Mouse (Mus musculus): ENCODE measurements around the gene Cenpe. TPM values are rescaled to one million over a fixed set of nuclear protein-coding genes. Genes with fewer than 3 reads are reported as not detected.

Cenpe gene
- total and polyA plus RNA-seq, 2 experiments from 2014 or later = 1.5 to 1.7 TPM

DNA sequence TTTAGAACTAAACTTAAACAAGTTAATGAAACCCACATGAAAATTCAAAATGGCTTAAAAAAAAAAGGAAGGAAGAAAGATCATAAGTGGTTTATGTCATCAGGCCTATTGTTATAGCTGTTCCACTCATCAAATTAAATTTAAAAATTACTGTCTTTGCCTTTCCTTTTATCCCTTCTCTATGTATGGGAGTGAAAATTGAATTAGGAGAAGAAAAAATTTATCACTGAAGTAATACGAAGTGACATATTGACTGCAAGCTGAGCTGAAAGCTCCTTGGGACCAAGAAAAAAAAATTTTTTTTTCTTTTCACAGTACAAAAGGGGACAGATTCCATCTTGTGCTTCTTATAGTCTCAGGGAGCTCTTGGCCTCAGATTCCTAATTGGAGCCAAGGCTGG, 83.2 kb downstream of the Cenpe start:
- no peaks in the 10 kb centered on the region for H3K27me3 ChIP-seq (ENCODE audit: insufficient read depth, low read length)
- no peak overlapping the region for H3K4me3 ChIP-seq (ENCODE audit: low read depth, low read length)
- DNase-seq (ENCODE audit: low spot score) = no peak
- no peak for TF ChIP-seq CTCF (IDR thresholded peaks at IDR 0.05)
- no peak for ATAC-seq (ENCODE audit: low FRiP score)
- no peak overlapping the region for H3K4me2 ChIP-seq (ENCODE audit: low read depth, low read length, poor library complexity, severe bottlenecking)
- no peaks in the 10 kb centered on the region for H3K4me1 ChIP-seq (ENCODE audit: insufficient read depth, low read length)
- WGBS = 68% methylated on average over 1 of the region's 1 CpGs
- no peaks in the 10 kb centered on the region for H3K36me3 ChIP-seq (ENCODE audit: insufficient read depth, low read length)
- no peak overlapping the region for H3K9ac ChIP-seq (replicated peaks; ENCODE audit: low read length, poor library complexity, severe bottlenecking)
- no peak overlapping the region for H3K27ac ChIP-seq (ENCODE audit: low read depth, low read length)
- no peaks in the 10 kb centered on the region for H3K9me3 ChIP-seq (ENCODE audit: low read length)

DNA sequence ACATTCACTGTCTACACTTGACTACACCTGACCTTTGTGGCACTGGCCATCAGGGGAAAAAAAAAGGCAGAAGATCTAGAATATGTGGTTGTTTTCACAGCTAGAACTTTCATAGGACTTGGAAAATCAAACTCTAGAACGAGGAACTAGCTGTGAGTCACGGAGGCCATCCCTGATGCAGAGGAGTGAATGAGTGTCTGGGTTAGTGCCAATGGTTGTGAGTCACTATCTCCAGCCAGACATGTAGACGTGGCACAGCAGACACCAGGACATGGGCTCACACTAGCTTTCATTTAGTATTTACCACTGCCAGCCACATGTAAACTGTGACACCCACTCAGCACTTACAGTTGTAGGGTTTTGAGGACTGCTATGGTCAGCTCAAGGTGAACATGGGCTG, 86.2 kb downstream of the Cenpe start:
- Histone ChIP-seq H3K4me3 (ENCODE audit: low read depth, low read length) (no peak overlapping the region), H3K9me3 (ENCODE audit: low read length) (no peaks in the 10 kb centered on the region), H3K27ac (ENCODE audit: low read depth, low read length) (no peak overlapping the region), H3K27me3 (ENCODE audit: insufficient read depth, low read length) (no peaks in the 10 kb centered on the region), H3K4me2 (ENCODE audit: low read depth, low read length, poor library complexity, severe bottlenecking) (no peak overlapping the region), H3K36me3 (ENCODE audit: insufficient read depth, low read length) (no peaks in the 10 kb centered on the region), H3K9ac (replicated peaks; ENCODE audit: low read length, poor library complexity, severe bottlenecking) (no peak overlapping the region), H3K4me1 (ENCODE audit: insufficient read depth, low read length) (no peaks in the 10 kb centered on the region)
- no peak for TF ChIP-seq CTCF (IDR thresholded peaks at IDR 0.05)
- DNase-seq (ENCODE audit: low spot score) (no peak), ATAC-seq (ENCODE audit: low FRiP score) (no peak)
- WGBS = 92% methylated on average over 3 of the region's 3 CpGs

GRCm38 (mm10) chr3:135300081-135300480, 87.7 kb downstream of the Cenpe start:
- 56% methylated on average over 6 of the region's 6 CpGs for WGBS
- no peaks in the 10 kb centered on the region for H3K4me1 ChIP-seq (ENCODE audit: insufficient read depth, low read length)
- no peak for TF ChIP-seq CTCF (IDR thresholded peaks at IDR 0.05)
- no peak overlapping the region for H3K27ac ChIP-seq (ENCODE audit: low read depth, low read length)
- H3K9ac ChIP-seq (replicated peaks; ENCODE audit: low read length, poor library complexity, severe bottlenecking) = no peak overlapping the region
- H3K27me3 ChIP-seq (ENCODE audit: insufficient read depth, low read length) = no peaks in the 10 kb centered on the region
- no peak overlapping the region for H3K4me2 ChIP-seq (ENCODE audit: low read depth, low read length, poor library complexity, severe bottlenecking)
- H3K36me3 ChIP-seq (ENCODE audit: insufficient read depth, low read length) = no peaks in the 10 kb centered on the region
- H3K4me3 ChIP-seq (ENCODE audit: low read depth, low read length) = no peak overlapping the region
- DNase-seq (ENCODE audit: low spot score) (peak; percentile 12), ATAC-seq (ENCODE audit: low FRiP score) (no peak)
- no peaks in the 10 kb centered on the region for H3K9me3 ChIP-seq (ENCODE audit: low read length)

DNA sequence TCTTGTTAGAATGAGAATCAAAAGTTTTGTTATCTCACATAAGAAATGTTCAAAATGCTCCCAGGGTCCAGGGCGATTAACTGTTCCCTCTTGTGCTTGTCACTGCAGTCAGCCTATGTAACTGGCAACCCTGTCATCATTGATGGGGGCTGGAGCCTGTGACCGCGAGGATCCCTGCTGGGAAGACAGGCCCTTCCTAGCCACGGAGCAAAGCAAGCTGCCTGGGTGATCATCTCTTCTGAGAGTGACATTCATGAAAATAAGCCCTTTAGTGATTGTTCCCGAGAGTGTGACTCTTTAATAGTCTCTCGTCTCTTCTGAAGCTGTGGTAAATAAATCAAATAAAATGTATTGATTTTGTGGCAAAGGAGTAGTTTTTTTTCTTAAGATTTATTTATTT, 91.7 kb downstream of the Cenpe start:
- Histone ChIP-seq H3K36me3 (ENCODE audit: insufficient read depth, low read length) (no peaks in the 10 kb centered on the region), H3K4me1 (ENCODE audit: insufficient read depth, low read length) (no peaks in the 10 kb centered on the region), H3K27me3 (ENCODE audit: insufficient read depth, low read length) (no peaks in the 10 kb centered on the region), H3K27ac (ENCODE audit: low read depth, low read length) (no peak overlapping the region), H3K9ac (replicated peaks; ENCODE audit: low read length, poor library complexity, severe bottlenecking) (no peak overlapping the region), H3K9me3 (ENCODE audit: low read length) (no peaks in the 10 kb centered on the region), H3K4me3 (ENCODE audit: low read depth, low read length) (no peak overlapping the region), H3K4me2 (ENCODE audit: low read depth, low read length, poor library complexity, severe bottlenecking) (no peak overlapping the region)
- peak; percentile 6 for DNase-seq (ENCODE audit: low spot score)
- WGBS = 24% methylated on average over 6 of the region's 6 CpGs
- ATAC-seq (ENCODE audit: low FRiP score) = no peak
- TF ChIP-seq CTCF (IDR thresholded peaks at IDR 0.05) = no peak

DNA sequence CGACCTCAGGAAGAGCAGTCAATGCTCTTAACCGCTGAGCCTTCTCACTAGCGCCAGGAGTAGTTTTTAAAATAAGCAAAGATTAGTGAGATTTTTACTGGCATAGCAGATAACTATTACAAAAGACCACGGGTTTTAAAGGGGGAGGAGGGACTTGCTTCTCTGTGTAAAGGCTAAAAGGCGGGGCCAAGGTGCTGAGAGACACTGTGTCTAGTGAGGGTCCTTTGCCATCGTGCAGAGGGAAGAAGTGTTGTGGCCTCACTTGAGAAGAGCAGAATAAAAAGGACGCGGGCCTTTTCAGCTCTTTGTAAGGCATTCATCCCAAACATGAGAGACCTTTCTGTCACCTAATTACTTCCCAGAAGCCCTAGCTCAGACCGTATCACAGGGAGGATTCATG, 92.2 kb downstream of the Cenpe start:
- TF ChIP-seq CTCF (IDR thresholded peaks at IDR 0.05) = no peak
- Histone ChIP-seq H3K9me3 (ENCODE audit: low read length) (no peaks in the 10 kb centered on the region), H3K27ac (ENCODE audit: low read depth, low read length) (no peak overlapping the region), H3K4me1 (ENCODE audit: insufficient read depth, low read length) (no peaks in the 10 kb centered on the region), H3K27me3 (ENCODE audit: insufficient read depth, low read length) (no peaks in the 10 kb centered on the region), H3K36me3 (ENCODE audit: insufficient read depth, low read length) (no peaks in the 10 kb centered on the region), H3K9ac (replicated peaks; ENCODE audit: low read length, poor library complexity, severe bottlenecking) (no peak overlapping the region), H3K4me2 (ENCODE audit: low read depth, low read length, poor library complexity, severe bottlenecking) (no peak overlapping the region), H3K4me3 (ENCODE audit: low read depth, low read length) (no peak overlapping the region)
- 15% methylated on average over 9 of the region's 9 CpGs for WGBS
- DNase-seq (ENCODE audit: low spot score) (no peak), ATAC-seq (ENCODE audit: low FRiP score) (no peak)

- Histone ChIP-seq H3K27me3 (ENCODE audit: insufficient read depth, low read length) (no peaks in the 10 kb centered on the region), H3K4me3 (ENCODE audit: low read depth, low read length) (peak within 1 kb of the TSS; percentile 28; the same call in 1 of the 2 replicates), H3K9me3 (ENCODE audit: low read length) (no peaks in the 10 kb centered on the region), H3K4me2 (ENCODE audit: low read depth, low read length, poor library complexity, severe bottlenecking) (peak within 1 kb of the TSS; percentile 60), H3K36me3 (ENCODE audit: insufficient read depth, low read length) (no peaks in the 10 kb centered on the region), H3K27ac (ENCODE audit: low read depth, low read length) (no peak within 1 kb of the TSS), H3K9ac (replicated peaks; ENCODE audit: low read length, poor library complexity, severe bottlenecking) (0 out of 2 replicates have a peak within 1 kb of the TSS, but pooled peaks have one; percentile 30), H3K4me1 (ENCODE audit: insufficient read depth, low read length) (no peaks in the 10 kb centered on the region)
- WGBS = 14% methylated on average over 22 of the region's 28 CpGs
- TF ChIP-seq CTCF (IDR thresholded peaks at IDR 0.05) = no peak
- peak; percentile 81 for ATAC-seq (ENCODE audit: low FRiP score)
- peak; percentile 38 for DNase-seq (ENCODE audit: low spot score)
Observed at GRCm38 (mm10) chr3:135307411-135308259, 95.3 kb downstream of the Cenpe start, which contains the start of gene Slc9b2. Gene Slc9b2 (plus strand): TSS chr3:135307700.

Data from midbrain, postnatal 0 days (tissue).